Mouse (Mus musculus) activated CD4-positive, CD25-positive, alpha-beta regulatory T cell, adult 9 weeks (primary cell): ENCODE results near the gene Igtp. TPM values are rescaled to one million over a fixed set of nuclear protein-coding genes. Genes with fewer than 3 reads are reported as not detected.

Source experiments
- polyA plus RNA-seq: library from polyadenylated mRNA; unstranded; fragments of 100-300 nt; shearing (Covaris generic); gene quantifications from one replicate; pipeline ENCODE4 v1.2.1, GENCODE M21; 2017

Gene Igtp
- 624 TPM for polyA plus RNA-seq

GRCm38 (mm10) chr11:58199229-58200037 is at the start of gene Igtp, which contains the start of gene Irgm2:
TSS of gene Igtp (plus strand) at chr11:58199556.
TSS of gene Irgm2 (plus strand) at chr11:58199618.

DNA sequence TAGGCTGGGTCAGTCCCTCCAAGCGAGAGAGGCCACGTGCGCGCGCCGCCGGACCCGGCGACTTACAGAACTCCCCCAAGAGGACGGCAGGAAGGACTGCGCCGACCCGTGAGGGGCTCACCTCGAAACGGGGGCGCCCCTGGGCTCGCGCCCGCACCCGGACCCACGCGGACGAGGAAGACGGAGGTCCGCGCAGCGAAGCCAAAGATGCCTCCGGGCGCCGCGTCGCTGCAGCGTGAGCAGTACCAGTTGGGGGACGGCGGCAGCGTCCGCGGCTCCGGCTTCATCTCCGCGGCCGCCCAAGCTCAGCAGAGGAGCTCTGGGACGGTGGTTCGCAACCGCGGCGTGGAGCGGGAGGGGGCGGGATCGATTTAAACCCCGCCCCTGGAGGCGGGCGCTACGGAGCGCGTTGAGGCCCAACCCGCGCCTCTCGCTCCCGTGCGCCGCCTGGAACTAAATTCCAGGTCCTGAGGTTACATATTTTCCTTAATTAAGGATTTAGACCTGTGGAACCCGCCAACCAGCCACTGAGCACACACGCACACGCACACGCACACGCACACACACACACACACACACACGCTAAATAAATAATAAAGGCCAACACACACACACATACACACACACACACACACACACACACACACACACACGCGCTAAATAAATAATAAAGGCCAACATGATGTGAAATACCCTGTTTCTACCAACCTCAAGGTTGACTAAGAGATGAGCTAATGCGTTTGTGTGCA is 31.0 kb upstream of the Igtp start, which contains the start of gene Gemin5:
TSS of gene Gemin5 (minus strand) at position 373 of the 749 bp plus-strand sequence.

GRCm38 (mm10) chr11:58171459-58172091 is 27.8 kb upstream of the Igtp start, which contains the start of gene Mrpl22:
TSS of gene Mrpl22 (plus strand) at chr11:58171661.

Other genes starting within 250 kb of the Igtp start
- gene Larp1, start 190.5 kb upstream of the Igtp start, polyA plus RNA-seq: 15.3 TPM
- not detected for gene Gm12248, start 106.4 kb upstream of the Igtp start, polyA plus RNA-seq
- 114 TPM for gene Cnot8, start 95.4 kb upstream of the Igtp start, polyA plus RNA-seq
- gene Gemin5, start 31.0 kb upstream of the Igtp start, polyA plus RNA-seq: 12.6 TPM
- gene Mrpl22, start 27.9 kb upstream of the Igtp start, polyA plus RNA-seq: 82.4 TPM
- gene Irgm2, start 62 bp downstream of the Igtp start, polyA plus RNA-seq: 86.1 TPM
- gene 4930438A08Rik, start 75.2 kb downstream of the Igtp start, polyA plus RNA-seq: not detected
- 22.4 TPM for gene Zfp692, start 107.5 kb downstream of the Igtp start, polyA plus RNA-seq
- gene Zfp672, start 130.8 kb downstream of the Igtp start, polyA plus RNA-seq: 43.6 TPM
- 27.3 TPM for gene Sh3bp5l, start 131.2 kb downstream of the Igtp start, polyA plus RNA-seq
- gene Lypd8, start 179.5 kb downstream of the Igtp start, polyA plus RNA-seq: not detected
- not detected for gene 1810065E05Rik, start 221.6 kb downstream of the Igtp start, polyA plus RNA-seq
- not detected for gene Gm12253, start 233.0 kb downstream of the Igtp start, polyA plus RNA-seq